Mouse (Mus musculus) WW6 (cell line): ENCODE measurements at regions not wholly inside any gene's neighbourhood (a gene's known extent, or its start where the extent isn't known, plus 50 kb on each side); places are given as distances from the start of the nearest gene placed in this dataset.

ENCODE experiments used
- DNase-seq: peaks from one replicate; pipeline ENCODE4 v3.0.0-alpha.2; 2013; ENCODE audit warnings: low read depth, low spot score

DNA sequence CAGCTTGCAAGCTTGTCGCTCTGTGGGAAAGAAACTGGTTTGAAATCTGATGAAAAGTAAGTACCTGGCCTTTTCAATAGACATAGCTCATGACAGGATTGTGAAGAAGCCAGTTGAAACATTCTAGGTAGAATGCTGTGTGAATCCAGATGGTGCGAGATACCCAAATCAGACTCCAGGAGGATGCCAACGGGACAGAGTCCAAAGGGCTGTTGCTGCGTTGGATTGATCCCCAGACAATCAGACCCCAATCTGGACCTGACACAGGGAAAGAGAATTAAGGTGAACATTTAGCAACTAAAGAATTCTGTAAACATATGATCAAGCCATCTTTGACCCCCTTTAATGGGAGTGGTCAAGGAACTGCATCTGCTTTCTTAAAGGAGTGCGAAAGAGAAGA lies 296.6 kb upstream of the Gm15217 start:
- no peak for DNase-seq

DNA sequence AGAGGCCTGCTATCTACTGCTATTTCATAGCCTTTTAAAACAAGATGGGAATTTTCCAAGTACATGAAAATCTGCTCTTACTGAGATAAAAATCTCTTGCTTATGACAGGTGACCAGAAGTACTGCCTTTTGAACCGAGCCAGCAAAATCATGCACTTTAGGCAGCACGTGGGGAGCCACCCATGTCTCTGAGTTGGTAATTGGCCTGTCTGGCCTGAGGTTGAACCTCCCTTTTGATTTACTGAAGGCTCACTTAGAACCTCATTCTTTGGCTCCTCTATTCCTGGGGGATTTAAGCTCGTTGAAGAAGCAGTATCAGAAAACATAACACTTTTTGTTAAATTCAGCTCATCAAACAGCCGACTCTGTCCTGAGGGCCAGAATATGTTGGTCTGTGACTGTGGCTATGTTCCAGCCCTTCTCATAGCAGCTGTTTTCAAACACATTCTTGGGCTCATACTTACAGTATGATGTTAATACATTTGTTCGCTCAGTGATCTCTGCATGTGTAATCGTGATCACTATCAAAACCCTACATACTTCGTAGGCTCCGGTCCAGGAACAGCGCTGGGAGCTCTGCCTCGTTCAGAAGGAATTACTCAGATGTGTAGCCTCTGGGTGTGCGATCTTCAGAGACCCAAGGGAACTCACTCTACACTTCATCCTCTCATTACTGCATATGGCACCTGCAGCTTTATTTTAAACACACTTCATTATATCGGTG lies 290.1 kb upstream of the Gm15217 start:
- DNase-seq: no peak

DNA sequence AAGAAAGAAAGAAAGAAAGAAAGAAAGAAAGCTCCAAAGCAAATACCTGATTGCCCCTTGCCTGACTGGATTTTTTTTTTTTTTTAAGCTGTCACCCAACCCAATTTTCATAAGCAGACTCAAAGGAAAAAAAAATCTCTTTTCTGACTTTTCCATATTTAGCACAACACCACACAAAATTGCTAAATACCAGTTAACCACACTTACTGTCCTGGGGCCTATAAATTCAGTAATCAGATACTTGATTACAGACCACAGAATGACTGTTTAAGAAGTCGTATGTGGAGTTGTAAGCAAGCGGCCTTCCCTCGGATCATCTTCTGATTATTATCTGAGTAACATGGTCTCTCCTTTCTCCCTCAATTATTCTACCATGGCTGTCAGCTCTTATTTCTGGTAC lies 263.3 kb upstream of the Gm15217 start:
- DNase-seq: no peak

- no peak for DNase-seq
Observed at GRCm38 (mm10) chr14:46126541-46126940, 252.7 kb upstream of the Gm15217 start.

DNA sequence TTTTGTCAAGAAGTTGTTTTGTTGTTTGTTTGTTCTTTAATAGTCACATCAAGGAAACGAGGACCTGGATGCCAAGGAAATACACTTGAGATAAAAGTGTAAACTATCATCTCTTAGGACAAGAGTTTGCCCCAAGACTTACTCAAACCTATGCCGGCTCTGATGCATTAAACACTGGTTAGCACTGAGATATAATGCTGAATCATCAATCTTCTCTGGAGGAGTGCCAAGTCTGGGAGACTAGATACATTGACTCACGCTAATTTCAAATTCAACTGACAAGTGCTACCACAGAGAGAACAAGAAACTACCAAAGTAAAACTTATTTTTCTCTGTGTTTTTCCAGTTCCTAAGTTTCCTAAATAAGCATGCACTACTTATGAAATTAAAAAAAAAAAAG lies 249.5 kb upstream of the Gm15217 start:
- DNase-seq: no peak

DNA sequence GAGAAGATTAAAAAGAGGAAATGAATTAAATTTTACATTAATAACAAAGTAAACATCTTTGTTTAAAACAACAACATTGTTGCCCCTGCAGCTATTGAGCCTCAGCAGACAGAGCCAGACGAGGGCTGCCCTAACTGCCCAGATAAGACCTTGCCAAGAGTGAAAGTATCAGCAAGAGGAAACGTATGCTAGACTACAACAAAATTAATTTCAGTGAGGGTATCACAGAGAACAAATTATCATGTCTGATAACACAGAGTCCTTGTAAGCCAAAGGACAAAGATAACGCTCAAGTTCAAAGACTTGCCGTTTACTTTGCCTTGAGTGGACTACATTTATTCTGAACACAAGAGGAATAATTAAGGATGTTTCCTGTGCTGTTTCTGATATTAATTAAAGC lies 235.0 kb upstream of the Gm15217 start:
- DNase-seq: no peak

DNA sequence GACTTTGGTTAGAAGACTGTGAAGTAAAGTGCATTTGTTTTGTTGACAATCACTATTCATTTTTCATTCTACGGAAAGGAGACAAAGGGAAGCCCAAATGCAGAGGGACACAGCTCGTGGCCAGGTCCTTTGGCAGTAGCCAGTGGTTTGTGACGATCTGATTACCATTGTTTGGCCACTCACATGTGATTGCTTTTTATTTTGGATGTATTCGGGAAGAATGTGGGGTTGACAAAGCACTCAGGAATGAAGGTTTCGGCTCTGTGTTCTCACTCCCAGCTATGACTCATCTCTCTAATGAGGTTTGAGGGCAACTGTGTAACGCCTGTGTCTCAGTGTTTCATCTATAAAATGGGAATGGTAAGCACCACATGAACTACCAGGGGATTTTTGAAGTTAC lies 234.5 kb upstream of the Gm15217 start:
- no peak for DNase-seq

DNA sequence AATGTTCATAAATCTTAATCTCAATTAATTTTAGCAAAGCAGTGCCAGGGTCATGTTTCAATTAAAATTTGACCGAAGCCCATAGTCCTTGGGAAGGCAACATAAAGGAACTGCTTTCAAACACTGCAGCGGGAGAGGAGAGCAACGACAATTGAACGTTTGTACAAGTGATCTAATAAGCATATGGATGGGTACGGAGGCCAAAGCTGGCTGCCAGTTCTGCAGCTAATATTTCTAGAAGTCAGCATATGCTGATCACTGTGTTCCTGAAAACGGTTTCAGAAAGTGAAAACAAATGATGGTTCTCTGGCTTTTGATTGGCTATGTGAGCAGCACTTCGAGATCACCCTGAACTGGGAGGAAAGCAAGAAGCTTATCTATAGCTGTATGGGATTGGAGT lies 233.6 kb upstream of the Gm15217 start:
- DNase-seq: no peak

DNA sequence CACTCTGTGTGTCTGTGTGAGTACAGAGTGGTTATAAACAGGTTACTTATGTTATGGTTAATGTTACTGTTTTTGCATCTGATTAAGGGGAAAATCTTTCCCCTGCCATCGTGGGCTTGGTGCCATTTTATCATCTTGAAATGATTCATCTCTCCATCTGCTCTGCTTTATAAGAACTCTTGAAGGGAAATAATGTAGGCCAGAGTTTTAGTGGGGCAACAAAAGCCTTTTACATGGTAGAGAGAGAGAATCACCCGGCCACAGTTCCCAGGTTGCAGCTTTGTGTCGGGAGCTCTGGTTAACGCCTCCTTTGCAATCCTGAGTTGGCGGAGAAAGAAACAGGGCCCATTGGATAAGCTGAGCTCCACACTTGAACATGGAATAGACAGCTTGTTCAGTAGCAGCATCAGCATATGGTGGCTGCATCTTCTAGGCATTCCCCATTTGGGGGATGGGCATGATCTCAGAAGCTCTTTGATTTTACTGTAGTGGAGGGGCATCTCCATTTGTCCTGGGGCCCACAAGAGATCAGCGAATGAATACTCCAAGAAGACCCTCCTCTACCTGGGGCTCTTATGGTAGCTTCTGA lies 230.0 kb upstream of the Gm15217 start:
- no peak for DNase-seq

DNA sequence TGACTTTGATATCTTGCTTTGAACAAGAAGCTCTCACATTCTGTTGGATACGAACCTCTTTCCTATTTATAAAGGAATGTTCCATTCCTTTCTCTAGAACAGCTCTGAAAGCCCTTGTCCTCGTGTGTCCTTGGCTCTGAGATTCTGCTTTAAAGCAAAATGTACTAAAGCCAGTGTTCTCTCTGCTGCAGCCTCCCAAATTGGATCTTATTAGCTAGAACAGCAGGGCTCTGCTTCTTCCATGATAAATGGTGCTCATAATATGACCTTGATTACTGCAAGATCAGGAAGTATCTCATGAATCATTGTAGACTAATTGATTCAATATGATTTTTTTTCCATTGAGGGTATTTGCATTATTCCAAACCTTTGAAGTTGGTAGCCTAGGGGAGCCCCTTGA lies 220.5 kb upstream of the Gm15217 start:
- DNase-seq: no peak

GRCm38 (mm10) chr14:46172181-46172874 lies 206.9 kb upstream of the Gm15217 start:
- DNase-seq: no peak

DNA sequence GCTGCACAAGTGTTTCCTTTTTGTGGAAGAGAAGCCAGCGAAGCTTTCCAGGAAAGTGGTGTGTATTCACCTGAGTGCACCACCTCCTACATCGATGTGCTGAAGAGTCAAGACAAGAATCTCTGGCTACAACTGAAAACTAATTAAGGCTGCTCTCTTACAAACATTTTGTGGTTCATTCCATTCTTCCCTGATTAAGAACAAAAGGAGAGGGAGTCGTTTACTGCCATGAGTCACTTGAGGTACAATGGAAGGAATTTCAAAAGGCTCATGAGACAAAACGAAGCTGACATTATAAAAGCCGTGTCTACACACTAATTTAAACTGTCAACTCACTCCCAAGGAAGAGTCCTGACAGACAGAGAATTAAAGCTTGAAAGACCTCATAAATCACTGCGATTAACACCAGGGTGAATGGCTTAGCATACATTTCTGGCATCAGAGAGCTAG lies 206.3 kb upstream of the Gm15217 start:
- DNase-seq: no peak

GRCm38 (mm10) chr14:46174386-46174785 lies 204.8 kb upstream of the Gm15217 start:
- DNase-seq: no peak

DNA sequence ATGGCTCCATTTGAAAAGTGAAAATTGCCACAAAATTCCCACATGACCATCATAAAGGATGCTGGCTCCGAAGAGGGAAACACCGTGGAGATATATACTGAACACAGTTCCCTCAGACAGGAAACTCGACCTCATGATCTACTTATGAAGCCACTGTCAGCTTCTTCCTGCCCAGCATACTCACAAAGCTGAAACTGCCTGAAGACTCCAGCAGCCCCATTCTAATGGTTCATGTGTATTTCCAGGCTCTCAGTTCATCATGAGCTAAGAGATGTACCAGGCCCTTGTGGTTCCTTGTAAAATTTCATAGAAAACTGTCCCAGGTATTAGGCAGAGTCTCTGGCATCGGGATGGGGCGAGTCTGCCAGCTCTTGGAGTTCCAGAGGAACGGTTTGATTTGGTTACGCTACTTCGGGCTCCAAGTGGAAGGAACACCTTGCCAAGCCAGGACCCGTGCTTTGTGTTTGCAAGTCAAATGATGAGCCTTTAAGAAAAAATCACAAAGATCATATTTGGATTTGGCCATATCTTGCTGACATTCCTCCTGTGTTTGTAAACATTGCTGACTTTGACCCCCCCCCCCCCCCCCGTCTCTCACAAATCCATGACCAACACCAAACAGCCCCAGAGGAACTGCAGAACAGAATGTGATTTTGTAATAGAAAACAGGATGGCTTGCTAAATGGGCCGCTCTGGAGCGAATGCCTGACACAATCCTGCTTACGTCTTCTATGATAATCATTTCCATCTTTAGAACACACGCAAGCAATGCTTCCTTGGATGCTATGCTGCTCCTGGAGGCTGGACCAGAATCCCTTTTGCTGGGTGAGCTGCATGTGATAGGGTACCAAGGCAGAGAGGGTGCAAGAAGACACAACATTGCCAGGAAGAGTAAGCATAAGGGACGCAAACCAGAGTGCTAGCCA lies 203.7 kb upstream of the Gm15217 start:
- DNase-seq: no peak

DNA sequence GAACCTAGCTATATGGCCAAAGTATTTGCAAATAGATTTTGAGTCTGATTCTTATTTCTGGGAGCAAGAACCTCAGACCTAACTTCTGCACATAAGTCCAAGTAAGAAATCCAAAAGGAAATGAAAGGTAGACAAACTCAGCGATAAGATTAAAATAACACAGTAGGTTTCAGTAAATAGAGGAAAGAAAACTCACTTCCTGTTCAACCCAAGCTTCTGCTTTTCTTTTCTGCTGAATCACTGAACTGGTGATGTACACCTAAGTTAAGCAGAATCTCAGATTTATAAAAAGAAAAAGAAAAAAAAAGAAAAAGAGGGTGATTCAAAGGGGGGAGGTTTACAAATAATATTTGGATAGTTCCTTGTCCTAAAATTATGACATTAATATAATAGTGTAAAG lies 200.2 kb upstream of the Gm15217 start:
- DNase-seq: no peak

- no peak for DNase-seq
Observed at GRCm38 (mm10) chr14:46191639-46192399, 187.4 kb upstream of the Gm15217 start.

- DNase-seq: no peak
Observed at GRCm38 (mm10) chr14:46193577-46193976, 185.6 kb upstream of the Gm15217 start.

DNA sequence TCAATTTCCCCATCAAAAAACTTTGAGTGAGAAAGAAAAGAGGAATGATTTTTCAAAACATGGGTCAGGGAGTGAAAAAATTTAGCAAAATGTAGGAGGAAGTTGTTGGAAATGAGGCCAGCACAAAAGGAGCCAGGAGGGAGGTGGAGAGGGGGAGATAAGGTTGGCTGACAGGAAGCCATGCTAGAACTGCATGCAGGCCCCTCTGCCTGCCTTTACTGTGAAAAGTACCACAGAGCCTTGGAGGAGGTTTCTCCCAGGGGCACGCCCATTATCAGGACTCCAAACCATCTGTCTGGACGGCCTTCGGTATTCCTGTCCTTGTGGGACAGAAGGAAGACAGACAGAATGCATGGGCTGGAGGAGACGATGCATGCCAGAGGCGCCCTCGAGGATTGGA lies 183.3 kb upstream of the Gm15217 start:
- no peak for DNase-seq

- DNase-seq: no peak
Observed at GRCm38 (mm10) chr14:46202818-46203217, 176.4 kb upstream of the Gm15217 start.

- no peak for DNase-seq
Observed at GRCm38 (mm10) chr14:46220483-46220882, 158.7 kb upstream of the Gm15217 start.
